Mouse (Mus musculus) heart, adult 11 months (tissue): ENCODE data around the gene Sp140.
"Not testable (repeated sequence)": the region's sequence is repeated elsewhere in the genome, so short reads cannot be mapped to it uniquely, and the experiment has no call there.

Experiments
- DNase-seq: peaks from one replicate; pipeline ENCODE4 v3.0.0; 2022

The Sp140 gene

GRCm38 (mm10) chr1:85600078-85600477 lies at the start of gene Sp140:
Sp140 (plus strand) TSS chr1:85600378.
- peak; percentile 77 for DNase-seq

- peak; percentile 97 for DNase-seq
These were observed 44.9 kb upstream of the Sp140 start for GRCm38 (mm10) chr1:85555261-85555660.

GRCm38 (mm10) chr1:85573554-85573953 lies 26.6 kb upstream of the Sp140 start:
- peak; percentile 93 for DNase-seq

GRCm38 (mm10) chr1:85575376-85575775 lies 24.8 kb upstream of the Sp140 start, which contains the start of gene G530012D18Rik:
G530012D18Rik (plus strand) TSS chr1:85575676.
- DNase-seq = not testable (repeated sequence)

GRCm38 (mm10) chr1:85578372-85579010 lies 21.7 kb upstream of the Sp140 start:
- peak; percentile 91 for DNase-seq

GRCm38 (mm10) chr1:85579199-85580147 lies 20.7 kb upstream of the Sp140 start:
- DNase-seq = peak; percentile 60

GRCm38 (mm10) chr1:85580148-85580534 lies 20.0 kb upstream of the Sp140 start:
- not testable (repeated sequence) for DNase-seq

- DNase-seq = not testable (repeated sequence)
These were observed 19.6 kb upstream of the Sp140 start for GRCm38 (mm10) chr1:85580578-85580977.

- DNase-seq = not testable (repeated sequence)
These were observed 18.7 kb upstream of the Sp140 start for GRCm38 (mm10) chr1:85581518-85581917.

GRCm38 (mm10) chr1:85588697-85589096 lies 11.5 kb upstream of the Sp140 start:
- DNase-seq = peak; percentile 92

- DNase-seq = peak; percentile 92
These were observed 7.7 kb upstream of the Sp140 start for GRCm38 (mm10) chr1:85592526-85592925.

GRCm38 (mm10) chr1:85598271-85599012 lies 1.7 kb upstream of the Sp140 start, which contains the start of gene Sp110:
Sp110 (minus strand) TSS chr1:85598817.
- peak; percentile 97 for DNase-seq

GRCm38 (mm10) chr1:85600794-85601193 lies 616 bp downstream of the Sp140 start:
- peak; percentile 98 for DNase-seq

- peak; percentile 93 for DNase-seq
These were observed 4.2 kb downstream of the Sp140 start for GRCm38 (mm10) chr1:85604341-85604740.

GRCm38 (mm10) chr1:85608361-85608760 lies 8.2 kb downstream of the Sp140 start:
- DNase-seq = peak; percentile 85

- DNase-seq = peak; percentile 94
These were observed 10.4 kb downstream of the Sp140 start for GRCm38 (mm10) chr1:85610581-85610980.

- peak; percentile 90 for DNase-seq
These were observed 14.9 kb downstream of the Sp140 start for GRCm38 (mm10) chr1:85615096-85615495.

- peak; percentile 82 for DNase-seq
These were observed 15.6 kb downstream of the Sp140 start for GRCm38 (mm10) chr1:85615819-85616218.

- DNase-seq = peak; percentile 93
These were observed 17.0 kb downstream of the Sp140 start for GRCm38 (mm10) chr1:85617161-85617560.

- DNase-seq = peak; percentile 71
These were observed 18.5 kb downstream of the Sp140 start for GRCm38 (mm10) chr1:85618689-85619088.

GRCm38 (mm10) chr1:85636936-85637335 lies 36.8 kb downstream of the Sp140 start:
- not testable (repeated sequence) for DNase-seq

- DNase-seq = peak; percentile 92
These were observed 38.0 kb downstream of the Sp140 start for GRCm38 (mm10) chr1:85638144-85638543.

GRCm38 (mm10) chr1:85649881-85650280 lies 49.7 kb downstream of the Sp140 start, which contains the start of gene Sp100:
Sp100 (plus strand) TSS chr1:85649988.
- DNase-seq = peak; percentile 97
